Mouse (Mus musculus): ENCODE measurements around the gene Htra1.

- TF ChIP-seq POLR2A (IDR thresholded peaks at IDR 0.05; ENCODE audit: control insufficient read depth in 1 of 2, insufficient read depth in 1 of 2, low read depth in 1 of 2, low read length in 2 of 2, poor library complexity in 1 of 2) (no peak), TAL1 (IDR thresholded peaks at IDR 0.05; ENCODE audit: low read length) (no peak), MYC (IDR thresholded peaks at IDR 0.05; ENCODE audit: low read depth, low read length) (no peak), USF1 (IDR thresholded peaks at IDR 0.05; ENCODE audit: low read depth, low read length) (no peak), GATA1 (IDR thresholded peaks at IDR 0.05; ENCODE audit: low read depth, low read length) (no peak), EP300 (IDR thresholded peaks at IDR 0.05; ENCODE audit: low read depth in 1 of 2, low read length in 2 of 2) (no peak), CTCF (IDR thresholded peaks at IDR 0.05 in 2 of 3, conservative IDR thresholded peaks at IDR 0.05 in 1 of 3; ENCODE audit: control insufficient read depth in 1 of 3, insufficient read depth in 1 of 3, low read depth in 2 of 3, low read length in 3 of 3, poor library complexity in 1 of 3, severe bottlenecking in 1 of 3) (no peak), POLR2AphosphoS2 (IDR thresholded peaks at IDR 0.05; ENCODE audit: low read length) (no peak), E2F4 (IDR thresholded peaks at IDR 0.05; ENCODE audit: borderline replicate concordance, low read depth, low read length) (no peak), UBTF (IDR thresholded peaks at IDR 0.05; ENCODE audit: borderline replicate concordance, insufficient read depth, low read depth, low read length) (no peak), CHD2 (IDR thresholded peaks at IDR 0.05; ENCODE audit: low read length) (no peak), ZNF384 (IDR thresholded peaks at IDR 0.05; ENCODE audit: low read depth, low read length) (no peak)
Observed at GRCm38 (mm10) chr7:131009178-131009577, 73.3 kb downstream of the Htra1 start.
